Mouse (Mus musculus) intestine, embryonic 14.5 days (tissue): Measurements from ENCODE around the gene Vamp2. TPM values are rescaled to one million over a fixed set of nuclear protein-coding genes. Genes with fewer than 3 reads are reported as not detected.

Source experiments
- ATAC-seq: fragments of 200-750 bp; cut with Nextera tagmentation; replicated peaks from 2 replicates; pipeline ENCODE4 v1.8.0; 2017; ENCODE audit warnings: low read depth, moderate number of reproducible peaks, moderate TSS enrichment, moderate library complexity; ENCODE audit not compliant: low FRiP score, low TSS enrichment
- DNase-seq: peaks from one replicate; pipeline ENCODE4 v3.0.0-alpha.2; 2018; ENCODE audit warnings: low spot score
- H3K27ac ChIP-seq: fragments of 300-500 bp; sonication (generic); 2 replicates; pipeline ENCODE4 v1.5.1; 2014; ENCODE audit warnings: low read depth, mild to moderate bottlenecking, control low read depth
- H3K27me3 ChIP-seq: fragments of 300-500 bp; sonication (generic); replicated peaks from 2 replicates; pipeline ENCODE4 v1.6.1; 2014; ENCODE audit warnings: low read length, control low read depth; ENCODE audit not compliant: control insufficient read depth, insufficient read depth
- H3K36me3 ChIP-seq: fragments of 300-500 bp; sonication (generic); 2 replicates; pipeline ENCODE4 v1.6.1; 2014; ENCODE audit warnings: low read length, control low read depth; ENCODE audit not compliant: control insufficient read depth, insufficient read depth
- H3K4me1 ChIP-seq: fragments of 300-500 bp; sonication (generic); replicated peaks from 2 replicates; pipeline ENCODE4 v1.6.1; 2014; ENCODE audit warnings: low read length, control low read depth, mixed read lengths; ENCODE audit not compliant: control insufficient read depth, insufficient read depth
- H3K4me2 ChIP-seq: fragments of 300-500 bp; sonication (generic); 2 replicates; pipeline ENCODE4 v1.6.1; 2014; ENCODE audit warnings: low read length
- H3K4me3 ChIP-seq: fragments of 300-500 bp; sonication (generic); 2 replicates; pipeline ENCODE4 v1.5.1; 2014; ENCODE audit warnings: low read depth, low read length, control low read depth, mixed read lengths
- H3K9ac ChIP-seq: fragments of 300-500 bp; sonication (generic); 2 replicates; pipeline ENCODE4 v1.6.1; 2014; ENCODE audit warnings: mild to moderate bottlenecking, low read length
- H3K9me3 ChIP-seq: fragments of 300-500 bp; sonication (generic); 2 replicates; pipeline ENCODE4 v1.6.1; 2016; ENCODE audit warnings: low read length, control low read depth; ENCODE audit not compliant: control insufficient read depth
- WGBS: fragments of 180-500 bp; shearing (Covaris S2); extraction: QIAGEN DNeasy Blood & Tissue Kit; methylation state at CpG from one replicate; pipeline ENCODE4 v1.1.7; 2014; 5-methylcytosine and 5-hydroxymethylcytosine counted together
- polyA plus RNA-seq: library from polyadenylated mRNA; unstranded; fragments of >200 nt; fragmentation: Nextera tagmentation; extraction: Ambion mirVana; gene quantifications from 2 replicates; pipeline ENCODE4 v1.2.1, GENCODE M21; 2014

The Vamp2 gene
- polyA plus RNA-seq, 1 experiment from 2014 or later = 76.7 TPM

- Histone ChIP-seq H3K36me3 (peaks cover 58% of the 10 kb centered on the region), H3K9ac (no peak overlapping the region), H3K27me3 (0 out of 2 replicates have a peak, but pooled peaks cover 3% of the 10 kb centered on the region), H3K4me3 (no peak overlapping the region), H3K4me2 (no peak overlapping the region), H3K4me1 (peaks cover 6% of the 10 kb centered on the region; the same call in 1 of the 2 replicates), H3K9me3 (no peaks in the 10 kb centered on the region), H3K27ac (no peak overlapping the region)
- DNase-seq (no peak), ATAC-seq (no peak)
- 93% methylated on average over 9 of the region's 9 CpGs for WGBS
These were observed 19.9 kb downstream of the Vamp2 start for GRCm38 (mm10) chr11:69108223-69108622.

GRCm38 (mm10) chr11:69109032-69109900 lies 21.0 kb downstream of the Vamp2 start:
- Histone ChIP-seq H3K27me3 (0 out of 2 replicates have a peak, but pooled peaks cover 6% of the 10 kb centered on the region), H3K9me3 (no peaks in the 10 kb centered on the region), H3K4me3 (no peak overlapping the region), H3K9ac (no peak overlapping the region), H3K4me2 (no peak overlapping the region), H3K36me3 (peaks cover 48% of the 10 kb centered on the region), H3K4me1 (peaks cover 6% of the 10 kb centered on the region; the same call in 1 of the 2 replicates), H3K27ac (no peak overlapping the region)
- 83% methylated on average over 13 of the region's 13 CpGs for WGBS
- no peak for DNase-seq
- no peak for ATAC-seq

- Histone ChIP-seq H3K4me1 (peaks cover 6% of the 10 kb centered on the region; the same call in 1 of the 2 replicates), H3K36me3 (peaks cover 36% of the 10 kb centered on the region), H3K4me2 (peak overlapping the region; percentile 61), H3K27me3 (0 out of 2 replicates have a peak, but pooled peaks cover 6% of the 10 kb centered on the region), H3K9ac (peak overlapping the region; percentile 53), H3K27ac (no peak overlapping the region), H3K4me3 (peak overlapping the region; percentile 62), H3K9me3 (no peaks in the 10 kb centered on the region)
- under 1% methylated on average over 29 of the region's 30 CpGs for WGBS
- ATAC-seq (peak; percentile 62; the same call in 1 of the 2 replicates), DNase-seq (peak; percentile 100)
These were observed 22.2 kb downstream of the Vamp2 start for GRCm38 (mm10) chr11:69110319-69111046.

- peak; percentile 59 for DNase-seq
- no peak for ATAC-seq
- WGBS = 5% methylated on average over 21 of the region's 21 CpGs
These were observed 22.9 kb downstream of the Vamp2 start for GRCm38 (mm10) chr11:69111051-69111810.

GRCm38 (mm10) chr11:69111865-69112264 lies 23.6 kb downstream of the Vamp2 start:
- no peak overlapping the region for H3K27ac ChIP-seq
- 0 out of 2 replicates have a peak, but pooled peaks cover 6% of the 10 kb centered on the region for H3K27me3 ChIP-seq
- no peak overlapping the region for H3K4me3 ChIP-seq
- H3K9ac ChIP-seq = no peak overlapping the region
- peaks cover 25% of the 10 kb centered on the region for H3K36me3 ChIP-seq
- ATAC-seq (no peak), DNase-seq (no peak)
- 60% methylated on average over 4 of the region's 4 CpGs for WGBS
- H3K4me2 ChIP-seq = peak overlapping the region; percentile 61
- H3K9me3 ChIP-seq = no peaks in the 10 kb centered on the region
- H3K4me1 ChIP-seq = peaks cover 6% of the 10 kb centered on the region; the same call in 1 of the 2 replicates

More at GRCm38 (mm10) chr11:69111051-69111810, 22.9 kb downstream of the Vamp2 start:
- H3K36me3 ChIP-seq = peaks cover 29% of the 10 kb centered on the region
- peak overlapping the region; percentile 62 for H3K4me3 ChIP-seq
- no peaks in the 10 kb centered on the region for H3K9me3 ChIP-seq
- peaks cover 6% of the 10 kb centered on the region; the same call in 1 of the 2 replicates for H3K4me1 ChIP-seq
- H3K9ac ChIP-seq = peak overlapping the region; percentile 53
- no peak overlapping the region for H3K27ac ChIP-seq
- peak overlapping the region; percentile 61 for H3K4me2 ChIP-seq
- 0 out of 2 replicates have a peak, but pooled peaks cover 6% of the 10 kb centered on the region for H3K27me3 ChIP-seq

- no peak overlapping the region for H3K4me2 ChIP-seq
- ATAC-seq (no peak), DNase-seq (no peak)
- H3K36me3 ChIP-seq = peaks cover 3% of the 10 kb centered on the region; the same call in 1 of the 2 replicates
- H3K4me3 ChIP-seq = no peak overlapping the region
- no peak overlapping the region for H3K27ac ChIP-seq
- no peak overlapping the region for H3K9ac ChIP-seq
- 68% methylated on average over 3 of the region's 3 CpGs for WGBS
- H3K4me1 ChIP-seq = peaks cover 11% of the 10 kb centered on the region
- H3K9me3 ChIP-seq = no peaks in the 10 kb centered on the region
- H3K27me3 ChIP-seq = 0 out of 2 replicates have a peak, but pooled peaks cover 6% of the 10 kb centered on the region
These were observed 25.7 kb downstream of the Vamp2 start for GRCm38 (mm10) chr11:69114018-69114417.

- Histone ChIP-seq H3K27ac (no peak overlapping the region), H3K4me3 (no peak overlapping the region), H3K4me2 (no peak overlapping the region), H3K36me3 (no peaks in the 10 kb centered on the region), H3K9me3 (no peaks in the 10 kb centered on the region), H3K4me1 (peaks cover 17% of the 10 kb centered on the region), H3K27me3 (0 out of 2 replicates have a peak, but pooled peaks cover 6% of the 10 kb centered on the region), H3K9ac (no peak overlapping the region)
- WGBS = 89% methylated on average over 3 of the region's 3 CpGs
- ATAC-seq (no peak), DNase-seq (no peak)
These were observed 26.3 kb downstream of the Vamp2 start for GRCm38 (mm10) chr11:69114621-69115020.

- Histone ChIP-seq H3K4me2 (peak overlapping the region; percentile 94), H3K27me3 (0 out of 2 replicates have a peak, but pooled peaks cover 8% of the 10 kb centered on the region), H3K9ac (no peak overlapping the region), H3K9me3 (no peaks in the 10 kb centered on the region), H3K36me3 (no peaks in the 10 kb centered on the region), H3K27ac (no peak overlapping the region), H3K4me3 (0 out of 2 replicates have a peak overlapping the region, but pooled peaks have one; percentile 82), H3K4me1 (peaks cover 29% of the 10 kb centered on the region)
- WGBS = 48% methylated on average over 5 of the region's 5 CpGs
- ATAC-seq (no peak), DNase-seq (no peak)
These were observed 28.6 kb downstream of the Vamp2 start for GRCm38 (mm10) chr11:69116843-69117242.
